Mouse (Mus musculus) right cerebral cortex, postnatal 36 days (tissue): Measurements from ENCODE around the gene Ror1.

Experiments used
- DNase-seq, 2 experiments: peaks; one replicate each; pipeline ENCODE4 v3.0.0; 2022; ENCODE audit warnings: low spot score in 2 of 2, mixed read lengths in 1 of 2

Ror1 gene

DNA sequence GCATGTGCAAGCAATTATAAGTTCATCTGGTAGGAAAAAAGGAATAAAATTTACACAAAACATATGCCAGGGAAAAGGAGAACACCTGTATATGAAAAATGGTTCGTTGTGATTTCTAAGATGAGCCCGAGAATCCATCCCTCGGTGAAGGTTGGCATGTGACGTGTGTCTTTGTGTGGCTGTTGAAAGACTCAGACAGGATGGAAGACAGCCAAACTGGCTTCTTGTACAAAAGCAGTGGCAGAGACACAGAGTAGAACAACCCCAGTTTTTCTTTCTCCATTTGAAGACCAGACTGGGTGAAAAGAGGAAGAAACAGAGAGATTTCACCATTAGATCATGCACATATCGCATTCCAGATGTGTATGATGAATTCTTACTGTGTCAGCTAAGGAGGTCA lies 62.8 kb downstream of the Ror1 start:
- no peak for DNase-seq

DNA sequence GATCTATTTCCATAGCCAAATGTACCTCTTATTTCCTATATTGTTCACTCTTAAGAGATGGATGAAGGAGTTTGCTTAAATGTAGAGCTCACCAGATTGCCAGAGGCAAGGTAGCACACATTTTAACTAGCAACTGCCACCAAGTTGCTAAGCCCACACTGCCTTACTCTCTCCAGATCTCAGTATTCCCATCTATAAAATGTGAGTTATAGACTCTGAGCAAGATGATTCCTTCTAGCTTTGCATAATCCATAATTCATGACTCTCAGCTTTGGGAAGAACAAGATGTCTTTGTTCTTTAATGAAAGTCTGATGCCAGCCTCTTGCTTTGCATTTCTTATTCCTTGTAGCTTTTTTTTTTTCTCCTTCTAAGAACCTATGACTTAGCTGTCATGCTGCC lies 64.6 kb downstream of the Ror1 start:
- DNase-seq: no peak

DNA sequence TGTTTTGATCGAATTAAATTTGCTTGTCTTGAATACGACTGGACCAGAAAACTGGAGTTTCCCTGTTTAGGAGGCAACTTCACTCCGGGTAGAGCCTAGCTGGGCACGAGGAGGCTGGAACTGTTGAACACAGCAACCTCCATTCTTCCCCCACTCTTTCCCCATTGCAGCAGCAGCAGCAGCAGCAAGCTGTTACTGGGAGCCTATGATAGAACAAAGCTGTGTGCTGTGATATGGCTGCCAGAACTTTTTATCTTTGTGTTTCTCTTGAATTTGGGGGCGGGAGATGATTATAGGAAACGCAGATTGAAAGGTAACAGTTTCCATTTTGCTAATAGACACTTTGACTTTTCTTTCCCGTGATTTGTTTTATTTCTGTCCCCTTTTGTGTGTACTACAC lies 70.2 kb downstream of the Ror1 start:
- DNase-seq: no peak

DNA sequence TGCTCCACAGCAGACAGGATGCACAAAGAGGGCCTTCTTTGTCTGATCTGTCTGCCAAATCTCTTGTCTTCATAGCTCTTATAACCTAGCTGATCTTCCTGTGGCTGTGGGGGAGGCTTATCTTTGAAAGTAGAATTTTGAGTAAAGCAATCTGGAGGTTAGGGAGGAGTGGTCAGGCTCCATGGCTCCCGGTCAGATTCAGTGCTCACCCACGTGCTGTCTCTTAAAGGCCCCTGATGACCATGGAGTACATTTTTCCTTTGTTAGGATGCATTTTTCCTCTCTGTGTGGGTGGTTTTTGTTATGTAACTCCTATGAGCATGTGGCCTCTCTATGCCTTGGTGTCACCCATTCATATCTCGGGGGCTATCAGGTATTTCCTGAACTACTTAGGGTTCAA lies 71.3 kb downstream of the Ror1 start:
- DNase-seq: no peak

DNA sequence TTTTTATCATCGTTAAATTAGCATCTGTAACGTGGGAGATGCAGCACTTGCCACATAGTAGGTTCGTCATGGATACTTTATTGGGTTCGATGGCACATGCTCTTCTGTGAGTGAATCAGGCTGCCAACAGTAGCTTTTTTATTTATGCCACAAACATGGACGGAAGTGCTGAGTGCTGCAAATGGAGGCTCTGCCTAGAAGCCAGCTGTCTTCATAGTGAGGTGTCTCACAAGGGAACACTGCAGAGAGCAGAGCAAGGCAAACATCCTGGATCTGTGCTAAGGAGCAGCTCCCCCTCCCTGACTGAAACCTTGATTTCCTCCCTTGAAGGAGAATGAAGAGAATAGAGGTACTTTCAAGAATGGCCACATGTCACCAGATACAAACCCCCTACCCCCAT lies 74.1 kb downstream of the Ror1 start:
- DNase-seq: no peak

DNA sequence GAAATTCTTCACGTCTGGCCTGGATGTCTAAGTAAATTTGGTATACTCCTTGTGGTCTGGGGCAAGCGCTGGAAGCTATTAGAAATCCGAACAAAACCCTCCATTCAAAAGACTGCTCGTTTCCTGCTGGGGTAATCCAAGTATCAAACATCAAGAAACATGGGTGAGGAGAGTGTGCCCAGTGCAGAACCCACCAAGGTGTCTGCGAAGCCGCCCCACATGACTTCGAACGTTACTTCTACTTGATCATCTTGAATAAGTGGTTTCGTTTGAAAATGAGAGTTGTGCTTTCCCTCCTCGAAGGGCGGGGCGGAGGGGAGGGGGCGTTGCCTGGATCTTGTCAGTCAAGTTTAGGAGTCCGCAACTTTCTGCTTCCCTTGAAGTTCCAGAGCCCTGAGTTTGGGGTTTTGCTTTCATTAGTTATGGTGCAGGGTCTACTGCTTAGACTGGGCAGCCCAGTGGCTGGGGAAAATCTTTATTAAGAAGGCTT lies 74.6 kb downstream of the Ror1 start:
- no peak for DNase-seq

DNA sequence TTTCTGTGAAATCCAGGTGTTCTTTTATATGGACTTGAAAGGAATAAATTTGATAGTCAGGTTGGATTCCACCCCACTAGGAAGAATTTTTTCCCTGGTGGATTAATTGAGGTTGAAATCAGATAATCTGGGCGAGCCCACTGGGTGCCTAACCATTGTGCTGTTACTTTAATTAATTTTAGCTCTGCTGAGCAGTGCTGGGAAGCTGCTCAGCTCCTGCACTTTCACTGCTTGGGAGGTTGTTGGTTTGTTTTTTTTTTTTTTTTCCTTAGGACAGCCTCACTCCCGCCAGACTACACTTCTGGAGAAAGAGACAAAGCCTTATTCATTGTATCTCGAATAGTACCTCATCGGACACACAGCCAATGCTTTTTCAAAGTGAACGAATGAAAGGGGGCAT lies 75.2 kb downstream of the Ror1 start:
- DNase-seq: no peak

DNA sequence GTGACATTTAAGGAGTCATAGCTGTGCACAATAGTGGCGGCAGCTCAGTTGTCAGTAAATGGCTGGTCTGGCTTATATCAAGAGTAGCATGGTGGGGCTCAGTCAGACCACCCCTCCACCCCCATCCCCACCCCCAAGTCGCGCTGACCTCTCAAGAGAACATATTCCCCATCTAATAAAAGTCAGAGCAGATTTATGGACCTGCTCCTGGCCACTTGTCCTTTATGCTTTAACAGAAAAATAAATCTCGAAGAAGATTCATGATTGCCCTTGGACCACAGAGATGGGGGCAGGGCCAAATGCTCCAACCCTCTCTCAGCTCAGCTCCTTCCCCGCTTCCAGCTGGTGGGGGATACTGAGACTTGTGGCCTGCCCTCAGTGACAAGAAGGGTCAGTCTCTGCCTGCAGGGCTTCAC lies 75.9 kb downstream of the Ror1 start:
- no peak for DNase-seq

DNA sequence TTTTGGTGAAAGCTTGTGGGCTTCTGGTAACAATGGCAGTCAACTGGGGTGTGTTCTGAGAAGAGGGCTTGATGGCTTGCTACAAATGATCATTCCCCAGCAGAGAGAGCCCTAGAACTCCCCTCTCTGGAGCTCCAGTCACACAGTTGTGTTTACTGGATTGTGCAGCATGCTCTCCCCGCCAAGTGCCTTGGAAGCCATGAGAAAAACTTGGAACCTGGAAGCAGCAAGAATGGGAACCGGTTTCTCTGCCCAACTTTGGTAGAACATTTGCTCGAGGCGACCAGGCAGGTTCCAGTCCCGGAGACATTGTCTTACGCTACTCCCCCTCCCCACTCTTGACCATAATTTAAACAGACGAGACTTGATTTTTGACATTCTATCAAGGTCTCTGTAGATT lies 80.0 kb downstream of the Ror1 start:
- DNase-seq: no peak

DNA sequence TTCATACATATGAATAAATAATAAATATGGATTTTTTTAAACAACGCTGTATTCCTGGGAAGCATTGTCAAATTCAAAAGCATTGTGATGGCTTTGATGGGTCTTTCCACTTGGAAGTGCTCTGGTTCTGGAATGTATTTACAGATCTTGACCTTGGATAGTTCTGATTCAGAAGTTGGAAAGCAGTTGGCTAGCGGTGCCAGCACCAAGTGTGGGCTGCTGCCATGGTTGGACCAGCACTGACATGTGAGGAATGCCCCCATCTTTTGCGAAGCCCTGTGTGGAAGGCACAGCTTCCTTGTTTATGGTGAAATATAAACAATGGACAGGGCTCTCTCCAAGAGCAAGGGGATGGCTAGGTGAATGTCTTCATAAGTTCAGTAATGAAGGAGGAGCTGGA lies 82.7 kb downstream of the Ror1 start:
- no peak for DNase-seq

DNA sequence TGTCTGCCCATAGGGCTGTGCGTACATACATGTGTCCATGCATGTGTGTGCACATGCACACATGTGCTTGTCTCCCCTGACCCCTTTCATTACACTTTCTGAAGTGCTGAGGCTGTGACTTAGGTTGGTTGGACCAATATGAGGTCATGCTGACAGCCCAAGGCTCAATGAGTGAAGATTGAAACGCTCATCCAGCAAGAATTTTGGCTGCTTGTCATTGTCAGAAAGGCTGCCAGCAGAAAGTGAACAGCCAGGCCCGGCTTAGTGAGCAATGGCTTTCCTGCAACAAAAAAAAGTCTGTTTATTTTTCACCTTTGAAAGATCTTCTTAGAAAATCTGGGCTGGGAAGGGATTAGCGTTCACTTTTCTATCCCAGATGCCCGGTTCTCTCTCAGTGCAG lies 86.1 kb downstream of the Ror1 start:
- DNase-seq: no peak

DNA sequence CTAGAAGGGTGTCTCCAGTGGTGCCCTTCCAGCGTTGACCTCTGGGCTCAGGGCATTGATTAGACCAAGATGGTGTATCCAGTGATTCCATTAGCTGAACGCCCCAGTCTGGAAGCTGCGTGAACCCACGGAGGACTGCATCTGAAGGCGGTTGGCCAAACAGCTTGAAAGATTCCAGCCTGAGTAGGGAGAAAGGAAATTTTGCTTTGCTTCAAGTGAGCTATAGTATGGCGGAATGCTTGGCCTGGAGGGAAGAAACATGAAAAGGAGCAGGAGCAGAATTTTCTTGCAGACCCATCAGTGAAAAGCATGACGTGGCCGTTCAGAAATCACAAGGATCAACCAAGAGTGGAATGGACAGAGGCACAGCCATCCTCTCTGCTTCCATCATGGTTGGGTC lies 91.2 kb downstream of the Ror1 start:
- DNase-seq: no peak

DNA sequence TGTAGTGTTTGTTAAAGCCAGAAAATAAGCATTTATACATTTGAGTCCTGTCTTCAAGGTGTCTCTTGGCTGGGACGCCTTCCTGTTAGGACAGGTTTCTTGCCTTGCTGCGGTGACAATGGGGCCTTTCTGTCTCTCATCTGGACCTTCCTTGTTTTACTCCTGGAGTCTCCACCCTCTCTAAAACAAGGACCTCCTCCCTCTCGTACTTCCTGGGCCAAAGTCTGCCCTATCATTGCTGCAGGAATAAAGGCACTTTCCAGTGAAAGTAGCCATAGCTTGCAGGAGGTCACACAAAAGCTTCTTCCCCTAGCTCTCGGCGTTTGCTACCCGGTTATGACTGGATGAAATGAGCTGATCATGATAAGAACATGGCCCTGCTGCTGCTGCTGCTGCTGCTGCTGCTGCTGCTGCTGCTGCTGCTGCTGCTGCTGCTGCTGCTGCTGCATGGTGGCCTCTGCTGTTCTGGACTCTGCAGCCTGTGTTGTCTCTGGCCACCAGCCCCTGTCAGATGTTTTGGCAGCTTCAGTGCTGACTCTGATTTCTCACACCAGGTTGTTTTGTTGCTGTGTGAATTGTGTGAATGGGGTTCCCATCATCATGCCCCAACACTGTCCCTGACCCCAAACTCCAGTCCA lies 92.1 kb downstream of the Ror1 start:
- no peak for DNase-seq

DNA sequence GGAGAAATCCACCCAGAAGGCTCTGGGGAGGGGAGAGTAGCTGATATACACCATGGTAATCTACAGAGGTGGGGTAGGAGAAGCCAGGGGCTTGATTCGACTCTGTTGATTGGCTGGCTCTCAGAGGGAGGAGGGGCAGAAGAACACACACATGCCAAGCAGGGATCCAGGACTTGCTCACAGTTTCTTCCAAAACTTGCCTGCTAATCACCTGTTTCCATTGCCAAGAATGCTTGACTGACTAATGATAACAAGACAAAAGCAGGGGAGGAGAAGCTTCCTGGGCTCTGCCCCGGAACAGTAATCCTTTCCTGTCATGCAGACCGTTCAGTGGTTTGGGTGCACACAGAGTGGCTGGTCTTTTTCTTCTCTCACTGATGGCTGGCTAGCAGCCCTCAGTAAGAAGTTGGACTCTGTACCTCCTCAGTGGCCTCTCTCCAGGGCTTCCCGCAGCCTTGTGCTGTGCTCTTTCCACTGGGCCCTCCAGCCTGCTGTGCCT lies 92.7 kb downstream of the Ror1 start:
- no peak for DNase-seq

DNA sequence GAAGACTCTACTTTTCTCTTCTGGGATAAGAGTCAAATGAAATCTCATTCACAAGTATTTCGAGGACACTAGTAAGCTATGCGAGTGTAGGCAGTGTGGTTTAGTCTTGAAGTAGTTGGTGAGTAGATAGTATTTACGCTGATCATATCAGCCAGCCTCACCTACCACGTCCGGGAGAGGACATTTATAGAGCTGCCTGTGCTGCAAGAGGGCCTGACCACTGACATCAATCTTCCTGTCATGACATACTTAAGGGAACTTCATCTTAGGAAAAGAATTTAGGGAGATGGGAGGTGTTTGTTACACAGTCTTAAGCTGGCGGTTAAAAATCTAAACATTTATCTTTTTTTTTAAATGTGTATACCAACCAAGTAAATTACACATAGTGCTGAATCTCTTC lies 95.9 kb downstream of the Ror1 start:
- no peak for DNase-seq

DNA sequence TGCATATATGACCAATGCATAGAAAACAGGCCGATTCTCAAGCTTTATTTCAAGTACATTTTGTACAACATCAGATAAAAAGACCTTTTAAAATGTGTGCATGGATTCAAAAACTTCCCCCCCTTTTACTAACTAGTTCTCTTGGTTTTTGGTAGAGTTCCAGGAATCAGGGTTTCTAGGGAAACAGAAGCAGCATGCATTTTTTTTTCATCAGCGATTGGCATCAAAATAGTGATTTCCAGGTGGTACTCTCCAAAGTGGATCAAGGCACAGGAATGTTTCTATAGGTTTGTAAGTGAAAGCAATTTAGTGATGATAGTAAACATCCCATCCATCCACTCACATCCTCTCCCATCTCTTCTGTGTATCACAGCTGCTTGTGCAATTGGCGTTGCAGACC lies 98.5 kb downstream of the Ror1 start:
- DNase-seq: no peak

DNA sequence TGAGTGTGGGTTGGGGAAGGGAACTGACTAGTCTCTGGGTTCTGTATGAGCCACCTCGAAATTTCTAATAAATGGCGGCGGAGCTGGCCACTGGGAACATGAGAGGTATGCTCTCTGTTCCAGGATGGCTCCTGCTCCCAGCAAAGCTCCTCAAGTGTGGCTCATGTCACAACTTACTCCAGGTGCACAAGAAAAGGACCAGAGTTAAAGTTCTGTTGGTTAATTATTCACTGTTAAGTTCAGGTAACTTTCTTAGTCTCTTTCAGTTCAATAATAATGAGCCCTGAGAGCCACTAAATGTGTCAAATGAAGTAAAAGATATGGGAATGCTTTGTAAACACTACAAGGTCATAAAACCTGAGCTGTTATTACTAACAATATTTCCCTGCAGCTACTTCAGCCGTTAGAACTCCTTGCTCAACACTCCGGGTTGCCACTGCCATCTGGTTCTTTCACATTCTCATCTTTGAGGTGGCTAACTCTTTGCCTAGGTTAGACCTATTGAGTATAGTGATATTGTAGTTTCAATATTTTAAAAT lies 100.7 kb downstream of the Ror1 start:
- DNase-seq: no peak

DNA sequence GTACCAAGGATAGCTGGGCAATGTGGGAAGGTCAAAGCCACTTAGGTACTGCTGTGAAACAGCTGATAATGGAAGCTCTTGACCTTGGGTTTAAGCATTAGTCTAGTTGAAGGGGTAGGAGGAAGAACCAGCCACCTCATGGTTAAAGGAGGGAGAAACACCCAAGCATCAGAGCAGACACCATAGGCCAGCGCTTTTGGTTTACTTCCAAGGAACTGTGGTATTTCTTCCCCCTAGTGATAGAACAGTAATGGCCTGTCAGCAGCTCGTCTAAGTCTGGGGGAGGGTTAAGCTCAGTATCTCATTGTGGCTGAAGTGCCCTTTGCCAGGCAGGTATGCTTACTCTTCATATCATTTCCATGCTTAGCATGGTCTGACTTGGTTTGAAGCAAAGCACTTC lies 102.7 kb downstream of the Ror1 start:
- no peak for DNase-seq

DNA sequence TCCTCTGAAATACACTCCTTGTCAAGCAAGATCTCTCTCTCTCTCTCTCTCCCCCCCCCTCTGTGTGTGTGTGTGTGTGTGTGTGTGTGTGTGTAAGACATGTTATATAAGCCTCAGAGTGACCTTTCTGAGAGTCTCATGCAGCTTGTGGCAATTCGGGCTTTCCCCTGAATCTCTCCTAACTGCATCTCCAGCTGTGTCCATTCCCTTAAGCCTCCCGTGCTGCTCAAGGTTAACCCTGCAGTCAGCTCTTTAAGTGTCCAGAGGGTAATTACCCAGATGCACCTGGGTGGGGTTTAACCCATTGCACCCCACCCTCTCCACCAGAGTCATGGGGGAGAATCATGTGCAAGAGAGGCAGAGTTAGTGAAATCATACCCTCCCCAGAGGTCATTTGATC lies 105.7 kb downstream of the Ror1 start:
- DNase-seq: no peak

DNA sequence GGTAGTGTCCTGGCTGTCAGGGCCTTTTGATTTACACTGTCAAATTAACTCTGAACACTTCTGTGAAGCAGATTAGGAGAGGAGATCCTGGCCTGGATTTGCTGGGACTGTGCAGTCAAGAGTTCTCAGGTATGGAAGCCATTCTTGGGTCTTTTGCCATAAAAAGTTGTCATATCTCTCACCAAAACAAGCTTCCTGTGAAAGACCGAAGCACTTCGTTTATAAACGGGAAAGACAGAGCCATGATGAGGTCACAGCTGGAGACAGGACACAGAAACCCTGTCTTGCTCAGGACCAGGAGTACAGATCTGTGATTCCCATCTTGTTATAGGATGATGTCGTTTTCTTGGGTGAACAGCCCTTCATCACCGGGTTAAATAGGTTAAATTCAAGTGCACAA lies 107.5 kb downstream of the Ror1 start:
- DNase-seq: no peak

DNA sequence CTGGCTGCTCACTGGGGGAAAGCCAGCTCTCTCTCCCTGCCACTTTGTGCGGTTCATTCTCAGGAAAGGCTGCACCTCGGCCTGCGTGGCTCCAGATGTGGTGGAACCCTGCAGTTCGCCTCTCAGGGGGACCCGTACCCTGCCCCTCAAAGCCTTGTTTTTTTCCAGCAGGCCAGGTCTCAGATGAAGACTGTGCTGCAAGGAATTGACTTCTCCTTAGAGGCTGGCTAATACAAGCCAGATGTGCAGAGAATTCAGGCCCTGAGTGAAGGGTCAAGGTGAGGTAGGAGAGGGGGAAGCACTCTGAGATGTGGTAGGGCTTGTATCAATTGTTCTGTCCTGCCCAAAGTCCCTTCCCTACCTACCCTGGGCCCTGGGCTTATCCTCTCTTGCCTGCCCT lies 108.1 kb downstream of the Ror1 start:
- no peak for DNase-seq

DNA sequence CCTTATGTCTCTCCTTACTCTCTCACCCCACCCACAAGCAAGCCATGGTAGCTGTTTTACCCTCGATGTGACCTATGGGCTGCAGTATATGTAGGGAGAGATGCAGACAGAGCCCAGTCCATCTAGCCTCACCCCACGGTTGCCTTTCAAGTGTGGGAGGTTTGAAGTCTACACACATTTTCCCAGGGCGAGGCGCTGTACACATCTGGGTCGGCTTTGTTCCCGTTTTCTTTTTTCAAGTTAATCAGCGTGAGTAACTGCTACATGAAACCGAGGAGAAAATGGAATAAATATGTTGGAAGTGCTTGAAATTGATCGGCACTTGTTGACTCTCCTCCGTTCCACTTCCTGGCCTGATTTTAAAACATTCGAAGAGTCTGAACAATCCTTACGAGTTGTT lies 108.8 kb downstream of the Ror1 start:
- no peak for DNase-seq

DNA sequence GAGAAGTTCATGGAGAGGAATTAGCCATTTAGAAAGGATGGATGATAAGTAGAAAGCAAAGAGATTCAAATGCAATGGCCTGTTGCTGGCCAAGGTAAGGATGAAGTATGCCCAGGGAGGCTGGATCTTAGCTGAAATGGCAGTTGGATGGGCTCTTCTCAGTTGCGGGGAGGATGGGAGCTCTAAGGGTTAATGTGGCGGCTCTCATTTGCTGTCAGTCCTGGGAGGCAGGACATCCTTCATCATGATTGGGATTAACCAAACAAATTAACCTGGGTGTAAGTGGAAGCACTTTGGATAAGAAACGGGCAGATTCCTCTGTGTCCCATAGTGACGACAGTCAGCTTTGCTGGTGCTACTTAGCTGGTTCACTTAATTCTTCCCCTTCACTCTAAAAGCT lies 112.5 kb downstream of the Ror1 start:
- DNase-seq: no peak

DNA sequence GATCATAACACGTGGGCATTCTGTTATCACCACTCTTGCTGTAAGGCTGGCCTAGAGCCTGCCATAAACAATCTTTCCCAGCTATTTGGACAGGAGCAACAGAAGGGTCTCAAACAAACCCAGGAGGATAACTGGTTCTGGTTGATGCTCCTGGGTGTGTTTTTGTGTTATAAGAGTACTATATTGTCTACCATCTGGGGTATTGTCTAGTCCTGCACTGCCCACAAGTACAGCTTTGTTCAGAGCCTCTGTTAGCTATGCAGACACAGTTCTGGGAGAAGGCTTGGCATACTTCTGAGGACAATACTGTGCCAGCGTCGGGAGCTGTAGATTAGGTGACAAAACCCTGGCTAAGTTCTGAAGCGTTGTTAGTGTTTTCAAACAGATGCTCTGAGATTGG lies 113.5 kb downstream of the Ror1 start:
- no peak for DNase-seq
